Mouse (Mus musculus) liver, embryonic 13.5 days (tissue): Measurements from ENCODE around the gene Nedd9. TPM values are rescaled to one million over a fixed set of nuclear protein-coding genes. Genes with fewer than 3 reads are reported as not detected.

Experiments used
- ATAC-seq: fragments of 200-750 bp; cut with Nextera tagmentation; 2 replicates; pipeline ENCODE4 v1.8.0; 2017; ENCODE audit warnings: low read depth, mild to moderate bottlenecking, moderate number of reproducible peaks, moderate library complexity
- DNase-seq: peaks from one replicate; pipeline ENCODE4 v3.0.0; 2022
- H3K27ac ChIP-seq: fragments of 300-500 bp; sonication (generic); 2 replicates; pipeline ENCODE4 v1.5.1; 2015; ENCODE audit warnings: moderate library complexity, mild to moderate bottlenecking, inconsistent platforms
- H3K27me3 ChIP-seq: fragments of 300-500 bp; sonication (generic); 2 replicates; pipeline ENCODE4 v1.6.1; 2015; ENCODE audit warnings: mild to moderate bottlenecking, inconsistent platforms
- H3K36me3 ChIP-seq: fragments of 300-500 bp; sonication (generic); 2 replicates; pipeline ENCODE4 v1.6.1; 2015; ENCODE audit warnings: mild to moderate bottlenecking, inconsistent platforms
- H3K4me1 ChIP-seq: fragments of 300-500 bp; sonication (generic); replicated peaks from 2 replicates; pipeline ENCODE4 v1.6.1; 2015; ENCODE audit warnings: inconsistent platforms
- H3K4me2 ChIP-seq: fragments of 300-500 bp; sonication (generic); 2 replicates; pipeline ENCODE4 v1.6.1; 2015; ENCODE audit warnings: inconsistent platforms, mild to moderate bottlenecking, moderate library complexity
- H3K4me3 ChIP-seq: fragments of 300-500 bp; sonication (generic); replicated peaks from 2 replicates; pipeline ENCODE4 v1.5.1; 2015; ENCODE audit warnings: mild to moderate bottlenecking, inconsistent platforms
- H3K9ac ChIP-seq: fragments of 300-500 bp; sonication (generic); 2 replicates; pipeline ENCODE4 v1.6.1; 2015; ENCODE audit warnings: mild to moderate bottlenecking, inconsistent platforms
- H3K9me3 ChIP-seq: fragments of 300-500 bp; sonication (generic); replicated peaks from 2 replicates; pipeline ENCODE4 v1.6.1; 2016; ENCODE audit warnings: inconsistent platforms
- WGBS: fragments of 180-500 bp; shearing (Covaris S2); methylation state at CpG from one replicate; pipeline ENCODE4 v1.1.7; 2015; ENCODE audit not compliant: insufficient replicate concordance; 5-methylcytosine and 5-hydroxymethylcytosine counted together
- polyA plus RNA-seq: library from polyadenylated mRNA; unstranded; fragments of >200 nt; fragmentation: Nextera tagmentation; extraction: Ambion mirVana; gene quantifications from 2 replicates; pipeline ENCODE4 v1.2.1, GENCODE M21; 2015

Gene Nedd9
- polyA plus RNA-seq, 1 experiment from 2014 or later, result 1.5 TPM

DNA sequence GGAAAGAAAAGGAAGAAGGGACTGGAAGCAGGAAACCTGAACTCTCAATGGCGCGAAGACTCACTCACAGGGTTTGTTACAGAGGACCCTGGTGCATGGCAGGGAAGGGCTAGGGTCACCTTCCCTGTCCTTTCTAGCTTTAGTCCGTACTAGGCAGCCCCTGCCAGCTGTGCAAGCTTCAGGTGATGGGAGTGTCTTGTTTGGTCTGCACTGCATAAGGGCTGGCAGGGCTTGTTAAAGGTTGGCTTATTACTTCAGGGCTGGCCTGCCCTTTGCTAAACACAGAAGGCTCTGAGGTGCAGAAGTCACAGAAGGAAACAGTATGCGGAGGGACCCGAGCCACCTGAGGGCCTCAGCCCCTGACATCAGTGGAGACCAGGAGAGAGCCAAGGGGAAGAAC, 151.4 kb downstream of the Nedd9 start:
- Histone ChIP-seq H3K27ac (no peak overlapping the region), H3K27me3 (no peaks in the 10 kb centered on the region), H3K4me1 (no peaks in the 10 kb centered on the region), H3K9ac (no peak overlapping the region), H3K4me3 (no peak overlapping the region), H3K9me3 (no peaks in the 10 kb centered on the region), H3K36me3 (no peaks in the 10 kb centered on the region), H3K4me2 (no peak overlapping the region)
- ATAC-seq (no peak), DNase-seq (no peak)
- WGBS, result 70% methylated on average over 5 of the region's 5 CpGs

DNA sequence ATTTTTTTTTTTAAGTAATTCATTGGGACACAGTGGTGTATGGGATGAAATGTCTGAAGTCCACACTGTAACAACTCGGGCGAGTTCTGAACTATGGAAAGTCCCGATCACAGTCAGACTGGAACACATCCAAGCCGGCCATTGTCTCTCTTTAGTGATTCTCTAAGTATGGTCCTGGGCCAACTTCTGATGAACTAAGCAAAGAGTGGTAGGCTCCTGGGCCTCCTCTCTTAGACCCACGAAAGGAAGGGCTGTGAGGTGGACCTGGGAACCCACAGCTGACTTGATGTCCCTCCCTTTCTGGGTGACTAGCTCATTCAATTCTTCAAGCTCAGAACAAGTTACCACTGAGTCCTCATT, 152.5 kb downstream of the Nedd9 start:
- Histone ChIP-seq H3K36me3 (no peaks in the 10 kb centered on the region), H3K9me3 (no peaks in the 10 kb centered on the region), H3K4me3 (no peak overlapping the region), H3K27me3 (no peaks in the 10 kb centered on the region), H3K4me2 (no peak overlapping the region), H3K9ac (no peak overlapping the region), H3K27ac (no peak overlapping the region), H3K4me1 (no peaks in the 10 kb centered on the region)
- WGBS, result 70% methylated on average over 5 of the region's 5 CpGs
- ATAC-seq (no peak), DNase-seq (no peak)

DNA sequence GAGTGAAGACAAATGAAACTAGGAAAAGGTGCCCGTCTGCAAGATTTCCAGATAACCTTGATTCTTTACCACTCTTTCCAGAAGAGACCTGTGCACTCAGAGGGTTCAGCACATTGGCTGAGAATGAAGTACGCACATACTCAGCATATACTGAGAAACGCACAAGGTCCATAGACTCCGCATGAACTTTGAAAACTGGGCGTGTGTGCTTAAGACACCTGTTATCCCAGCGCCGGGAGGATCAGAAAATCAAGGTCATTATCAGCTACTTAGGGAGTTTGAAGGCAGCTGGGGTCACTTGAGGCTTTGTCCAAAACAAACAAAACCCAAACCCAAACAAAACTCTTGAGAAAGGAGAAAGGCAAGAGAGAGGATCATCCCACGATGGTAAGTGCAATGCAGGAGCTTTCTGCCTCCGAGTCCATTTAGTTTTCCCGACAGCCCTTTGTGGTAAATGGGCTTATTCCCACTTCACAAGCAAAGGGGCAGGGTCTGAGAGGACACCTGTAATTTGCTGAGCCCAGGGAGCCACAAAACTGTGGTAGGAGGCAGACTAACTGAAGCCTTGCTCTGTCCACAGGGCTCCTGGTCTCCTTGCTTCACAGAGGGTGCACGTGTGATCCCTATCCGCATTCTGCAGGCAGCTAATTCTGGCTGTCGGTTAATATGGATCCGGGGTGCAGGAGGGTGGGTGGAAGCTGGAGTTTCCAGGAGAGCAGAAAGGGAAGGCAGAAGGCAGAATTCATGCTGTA, 153.1 kb downstream of the Nedd9 start:
- no peaks in the 10 kb centered on the region for H3K27me3 ChIP-seq
- H3K9me3 ChIP-seq, result no peaks in the 10 kb centered on the region
- H3K36me3 ChIP-seq, result no peaks in the 10 kb centered on the region
- DNase-seq (no peak), ATAC-seq (no peak)
- no peak overlapping the region for H3K4me2 ChIP-seq
- H3K4me1 ChIP-seq, result no peaks in the 10 kb centered on the region
- H3K27ac ChIP-seq, result no peak overlapping the region
- 73% methylated on average over 14 of the region's 14 CpGs for WGBS
- H3K4me3 ChIP-seq, result no peak overlapping the region
- no peak overlapping the region for H3K9ac ChIP-seq

DNA sequence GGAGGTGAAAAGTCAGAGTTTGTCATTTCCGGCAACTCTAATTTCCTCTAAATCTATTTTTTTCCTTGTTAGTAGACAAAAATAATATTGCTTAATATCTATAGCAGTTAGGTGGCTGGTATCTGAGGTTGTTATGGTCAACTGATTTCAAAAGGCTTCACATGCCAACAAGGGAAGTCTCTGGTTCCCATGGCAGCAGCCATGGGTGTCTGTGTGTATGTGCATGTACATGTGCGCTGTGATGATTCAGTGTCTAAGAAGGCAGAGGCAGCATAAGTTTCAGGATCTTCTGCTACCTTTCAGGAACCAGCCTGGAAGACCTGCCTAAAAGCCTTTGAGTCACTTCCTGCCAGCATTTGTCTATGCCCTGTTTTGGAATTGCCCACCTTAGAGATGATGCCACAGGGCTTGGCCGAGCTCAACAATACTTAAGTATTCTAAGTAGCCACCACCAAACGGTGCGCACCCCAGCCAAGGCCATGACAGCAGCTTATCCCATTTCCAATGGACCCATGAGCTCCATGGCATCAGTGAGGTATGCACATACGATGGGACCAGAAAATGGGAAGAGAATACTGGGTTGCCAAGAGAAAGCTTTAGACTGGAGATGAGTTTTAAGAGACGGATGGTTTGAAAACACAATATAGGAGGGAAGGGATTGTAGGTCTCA, 155.4 kb downstream of the Nedd9 start:
- Histone ChIP-seq H3K9me3 (no peaks in the 10 kb centered on the region), H3K4me3 (no peak overlapping the region), H3K27me3 (no peaks in the 10 kb centered on the region), H3K27ac (no peak overlapping the region), H3K4me1 (no peaks in the 10 kb centered on the region), H3K4me2 (no peak overlapping the region), H3K36me3 (no peaks in the 10 kb centered on the region), H3K9ac (no peak overlapping the region)
- DNase-seq (no peak), ATAC-seq (no peak)
- 79% methylated on average over 7 of the region's 7 CpGs for WGBS

DNA sequence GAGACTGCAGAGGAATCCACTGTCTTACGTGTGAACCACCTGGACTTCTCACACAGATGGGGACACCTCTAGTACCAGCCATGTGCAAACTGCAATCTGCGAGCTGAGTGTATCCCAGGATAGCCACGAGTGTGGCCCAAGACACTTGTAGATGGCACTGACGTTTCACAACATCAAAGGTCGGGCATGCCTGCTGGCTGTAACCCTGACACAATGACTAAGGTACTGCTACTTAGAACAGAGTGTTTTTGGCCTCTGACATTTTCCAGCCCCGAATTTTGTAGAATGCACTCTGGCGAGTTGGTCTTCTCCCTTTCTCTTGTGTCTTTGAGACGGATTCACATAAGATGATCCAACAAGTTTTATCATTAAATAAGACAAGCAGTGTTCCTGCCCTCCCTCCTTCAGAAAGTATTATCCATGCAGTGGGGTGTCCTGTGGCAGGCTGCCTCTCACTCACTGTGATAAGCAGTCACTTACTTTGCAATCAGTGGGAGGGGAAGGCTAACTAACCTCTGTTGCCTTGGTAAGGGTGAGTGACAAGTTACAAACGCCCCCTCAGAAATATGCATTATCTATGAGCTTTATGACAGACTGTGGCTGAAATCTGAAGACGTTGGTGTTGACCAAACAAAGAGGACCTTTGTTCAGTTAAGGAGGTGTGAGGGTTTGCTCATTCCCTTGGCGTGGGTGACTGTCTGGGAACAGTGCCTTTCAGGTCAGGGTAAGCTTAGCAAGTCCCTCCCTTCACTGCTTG, 156.4 kb downstream of the Nedd9 start:
- 48% methylated on average over 11 of the region's 11 CpGs for WGBS
- DNase-seq (no peak), ATAC-seq (no peak)
- H3K4me1 ChIP-seq, result no peaks in the 10 kb centered on the region
- no peak overlapping the region for H3K9ac ChIP-seq
- no peak overlapping the region for H3K4me3 ChIP-seq
- no peaks in the 10 kb centered on the region for H3K36me3 ChIP-seq
- H3K27ac ChIP-seq, result no peak overlapping the region
- H3K4me2 ChIP-seq, result no peak overlapping the region
- H3K9me3 ChIP-seq, result no peaks in the 10 kb centered on the region
- no peaks in the 10 kb centered on the region for H3K27me3 ChIP-seq

DNA sequence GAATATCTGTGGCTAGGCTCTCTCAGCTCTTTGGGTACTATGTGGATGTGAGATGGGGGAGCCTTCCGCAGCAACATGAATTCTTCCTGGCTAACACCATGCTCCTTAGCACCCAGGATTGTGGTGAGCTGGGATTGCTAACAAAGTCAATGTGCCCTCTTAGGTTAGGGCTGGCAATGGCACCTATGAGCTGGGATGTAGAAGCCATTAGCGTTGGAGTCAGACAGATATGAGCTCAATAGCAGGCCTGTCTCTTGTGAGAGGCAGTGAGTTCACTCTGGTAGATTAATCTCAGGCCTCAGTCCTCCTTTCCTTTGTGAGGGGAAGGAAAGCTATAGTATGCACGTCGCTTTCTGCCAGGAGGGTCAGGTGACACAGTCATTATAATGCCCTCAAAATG, 157.1 kb downstream of the Nedd9 start:
- Histone ChIP-seq H3K27ac (no peak overlapping the region), H3K27me3 (no peaks in the 10 kb centered on the region), H3K9me3 (no peaks in the 10 kb centered on the region), H3K9ac (no peak overlapping the region), H3K36me3 (no peaks in the 10 kb centered on the region), H3K4me3 (no peak overlapping the region), H3K4me1 (no peaks in the 10 kb centered on the region), H3K4me2 (no peak overlapping the region)
- ATAC-seq (no peak), DNase-seq (no peak)
- 70% methylated on average over 4 of the region's 4 CpGs for WGBS

DNA sequence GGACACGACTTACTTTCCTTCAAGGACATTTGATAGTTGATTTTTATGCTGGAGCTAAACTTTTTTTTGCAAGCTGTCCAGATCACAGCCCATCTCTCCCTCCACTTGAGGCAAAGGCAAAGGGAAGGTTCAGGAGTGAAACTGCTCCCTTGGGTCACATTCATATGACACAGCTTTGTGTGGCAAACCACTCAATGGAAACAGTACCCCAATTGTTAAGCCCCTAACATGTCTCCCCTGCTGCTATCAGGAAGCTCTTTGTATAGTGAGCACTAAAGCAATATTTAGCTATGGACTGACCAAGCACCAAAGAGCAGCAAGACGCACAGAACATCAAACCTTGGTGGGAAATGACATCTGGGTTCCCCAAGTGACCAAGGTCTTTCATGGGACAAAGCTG, 158.7 kb downstream of the Nedd9 start:
- no peak overlapping the region for H3K9ac ChIP-seq
- H3K9me3 ChIP-seq, result no peaks in the 10 kb centered on the region
- ATAC-seq (no peak), DNase-seq (no peak)
- 47% methylated on average over 2 of the region's 2 CpGs for WGBS
- no peak overlapping the region for H3K4me3 ChIP-seq
- no peak overlapping the region for H3K27ac ChIP-seq
- H3K36me3 ChIP-seq, result no peaks in the 10 kb centered on the region
- no peak overlapping the region for H3K4me2 ChIP-seq
- no peaks in the 10 kb centered on the region for H3K27me3 ChIP-seq
- no peaks in the 10 kb centered on the region for H3K4me1 ChIP-seq

DNA sequence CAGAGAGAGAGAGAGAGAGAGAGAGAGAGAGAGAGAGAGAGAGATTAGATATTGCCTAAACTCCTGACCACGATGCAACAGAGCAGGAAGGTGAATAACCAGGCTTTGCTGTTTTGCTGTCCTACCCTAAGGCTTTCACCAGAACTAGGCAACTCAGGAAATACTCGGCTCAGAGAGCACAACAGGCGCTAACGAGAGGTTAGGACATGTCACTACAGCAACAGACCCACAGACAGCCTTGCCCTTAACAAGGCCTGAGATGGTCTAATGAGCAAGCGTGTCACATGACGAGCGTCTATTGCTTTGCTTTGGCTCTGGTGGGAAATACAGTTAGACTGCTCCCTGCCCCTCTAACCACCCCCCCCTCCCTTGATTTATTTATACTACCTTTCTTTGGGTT, 159.6 kb downstream of the Nedd9 start:
- H3K9me3 ChIP-seq, result no peaks in the 10 kb centered on the region
- H3K9ac ChIP-seq, result no peak overlapping the region
- DNase-seq (no peak), ATAC-seq (no peak)
- H3K27me3 ChIP-seq, result no peaks in the 10 kb centered on the region
- H3K27ac ChIP-seq, result no peak overlapping the region
- H3K36me3 ChIP-seq, result no peaks in the 10 kb centered on the region
- no peak overlapping the region for H3K4me2 ChIP-seq
- WGBS, result 58% methylated on average over 7 of the region's 7 CpGs
- no peaks in the 10 kb centered on the region for H3K4me1 ChIP-seq
- no peak overlapping the region for H3K4me3 ChIP-seq

DNA sequence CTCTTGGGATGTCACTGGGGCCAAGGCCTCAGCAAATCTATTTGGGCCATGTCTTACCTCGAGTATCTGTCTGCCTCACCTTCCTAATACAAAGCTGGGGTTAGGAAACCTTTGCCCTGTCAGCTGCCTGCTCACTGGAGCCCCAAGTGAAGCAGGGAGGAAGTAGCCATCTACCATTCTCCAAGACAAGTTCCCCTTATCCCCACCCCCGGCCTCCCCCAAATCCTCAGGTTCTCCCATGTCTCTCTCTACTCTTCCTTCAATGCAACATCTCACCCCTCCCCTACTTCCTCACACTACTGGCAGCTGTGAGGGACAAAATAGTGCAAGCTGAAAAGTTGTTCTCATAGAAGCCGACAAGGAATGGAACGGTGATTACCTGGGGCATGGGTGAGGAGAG, 161.0 kb downstream of the Nedd9 start:
- WGBS, result 49% methylated on average over 4 of the region's 4 CpGs

DNA sequence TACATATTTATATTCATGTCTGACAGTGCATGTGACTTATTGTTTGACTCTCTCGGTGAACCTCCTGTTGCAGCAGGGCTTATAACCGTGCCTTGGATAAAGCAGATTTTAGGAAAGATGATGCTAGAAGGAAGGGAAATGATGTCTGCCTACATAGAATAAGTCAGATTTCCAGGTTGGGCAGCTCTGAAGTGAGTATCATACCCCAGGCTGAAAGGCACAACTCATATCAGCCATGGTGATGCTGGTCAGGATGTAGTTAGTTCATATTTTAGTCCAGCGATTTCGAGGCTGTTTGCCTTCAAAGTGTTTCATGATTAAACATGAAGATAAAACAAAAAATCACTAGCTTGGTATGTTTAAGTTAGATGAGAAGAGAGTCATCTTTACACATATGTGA, 161.8 kb downstream of the Nedd9 start:
- H3K4me3 ChIP-seq, result no peak overlapping the region
- H3K36me3 ChIP-seq, result no peaks in the 10 kb centered on the region
- no peak overlapping the region for H3K27ac ChIP-seq
- 68% methylated on average over 4 of the region's 4 CpGs for WGBS
- no peaks in the 10 kb centered on the region for H3K4me1 ChIP-seq
- no peaks in the 10 kb centered on the region for H3K27me3 ChIP-seq
- DNase-seq (no peak), ATAC-seq (no peak)
- no peak overlapping the region for H3K4me2 ChIP-seq
- no peak overlapping the region for H3K9ac ChIP-seq
- H3K9me3 ChIP-seq, result no peaks in the 10 kb centered on the region

More for the DNA sequence above, 161.0 kb downstream of the Nedd9 start:
- no peak overlapping the region for H3K9ac ChIP-seq
- no peak overlapping the region for H3K4me2 ChIP-seq
- H3K9me3 ChIP-seq, result no peaks in the 10 kb centered on the region
- H3K4me1 ChIP-seq, result no peaks in the 10 kb centered on the region
- no peaks in the 10 kb centered on the region for H3K36me3 ChIP-seq
- no peak overlapping the region for H3K27ac ChIP-seq
- no peaks in the 10 kb centered on the region for H3K27me3 ChIP-seq
- DNase-seq (no peak), ATAC-seq (no peak)
- no peak overlapping the region for H3K4me3 ChIP-seq

DNA sequence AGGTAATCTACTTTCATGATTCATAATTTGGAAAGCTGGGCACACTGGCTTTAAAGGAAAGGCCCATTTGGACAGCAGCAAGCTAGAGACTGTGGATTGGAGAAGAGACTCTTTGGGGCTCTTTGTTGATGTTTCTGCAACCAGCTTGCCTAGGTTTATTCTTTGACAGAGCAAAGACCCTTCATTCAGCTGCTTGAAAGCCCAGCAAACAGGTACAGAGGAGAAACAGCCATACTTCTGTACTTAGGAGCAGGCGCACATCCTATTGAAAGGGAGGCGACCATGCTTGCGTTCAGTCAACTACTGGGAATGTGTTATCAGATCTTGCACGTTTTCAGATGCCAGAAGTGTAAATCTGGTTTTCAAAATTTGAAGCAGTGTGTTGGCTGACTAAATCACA, 162.5 kb downstream of the Nedd9 start:
- Histone ChIP-seq H3K4me1 (no peaks in the 10 kb centered on the region), H3K4me3 (no peak overlapping the region), H3K4me2 (no peak overlapping the region), H3K36me3 (no peaks in the 10 kb centered on the region), H3K9ac (no peak overlapping the region), H3K27ac (no peak overlapping the region), H3K27me3 (no peaks in the 10 kb centered on the region), H3K9me3 (no peaks in the 10 kb centered on the region)
- DNase-seq (no peak), ATAC-seq (no peak)
- 65% methylated on average over 4 of the region's 4 CpGs for WGBS
